Mouse (Mus musculus): ENCODE measurements at regions not wholly inside any gene's neighbourhood (a gene's known extent, or its start where the extent isn't known, plus 50 kb on each side); places are given as distances from the start of the nearest gene placed in this dataset.

GRCm38 (mm10) chr19:21166939-21167338 is 105.1 kb upstream of the Zfand5 start:
- TF ChIP-seq CTCF (IDR thresholded peaks at IDR 0.05; ENCODE audit: borderline replicate concordance, insufficient read depth, low read depth, low read length) (no peak), POLR2A (IDR thresholded peaks at IDR 0.05; ENCODE audit: borderline replicate concordance, insufficient read depth, low read length) (no peak)

Measured in cerebellum, adult 2 months (tissue).